Mouse (Mus musculus): ENCODE data around the gene Amz1. TPM values are rescaled to one million over a fixed set of nuclear protein-coding genes. Genes with fewer than 3 reads are reported as not detected.

The Amz1 gene
- total and polyA plus RNA-seq, 3 experiments: 7.5 to 12.4 (median 8.3) TPM

GRCm38 (mm10) chr5:140688434-140688833 is 35.5 kb upstream of the Amz1 start:
- Histone ChIP-seq H3K4me3 (replicated peaks in 1 of 3; ENCODE audit: low read depth in 2 of 3, low read length in 2 of 3, poor library complexity in 1 of 3) (no peak overlapping the region), H3K36me3 (replicated peaks in 1 of 2; ENCODE audit: control insufficient read depth in 1 of 2, insufficient read depth in 1 of 2, low read length in 1 of 2) (peaks cover 18 to 65% of the 10 kb centered on the region in 2 experiments), H3K27me3 (replicated peaks) (no peaks in the 10 kb centered on the region), H3K4me2 (ENCODE audit: insufficient read depth, low read depth, poor library complexity, severe bottlenecking) (no peak overlapping the region), H3K9ac (ENCODE audit: insufficient read depth, low read depth) (no peak overlapping the region), H3K9me3 (replicated peaks; ENCODE audit: low read length) (no peaks in the 10 kb centered on the region), H3K27ac (ENCODE audit: insufficient read depth, low read depth) (no peak overlapping the region), H3K79me2 (replicated peaks; ENCODE audit: control insufficient read depth, extremely low read depth, insufficient read depth, poor library complexity, severe bottlenecking) (no peaks in the 10 kb centered on the region), H3K4me1 (ENCODE audit: control insufficient read depth in 1 of 2, insufficient read depth in 2 of 2) (peaks cover 0 to 4% of the 10 kb centered on the region in 2 experiments; a peak in 2 of 4 replicates)
- in situ Hi-C loops (cut with MboI; ENCODE audit: low pct_ligation_motif_present, low pct_unique_long_range_greater_than_20kb, low sequenced_read_pairs): no loop called here
- no peak for TF ChIP-seq CHD2 (IDR thresholded peaks at IDR 0.05; ENCODE audit: low read length)
- TF ChIP-seq USF1 (IDR thresholded peaks at IDR 0.05; ENCODE audit: low read depth, low read length): no peak
- no peak for TF ChIP-seq KAT2A (IDR thresholded peaks at IDR 0.05; ENCODE audit: insufficient replicate concordance, low read length)
- no peak for TF ChIP-seq MAFK (IDR thresholded peaks at IDR 0.05; ENCODE audit: insufficient replicate concordance, low read length)
- no peak for TF ChIP-seq TCF12 (IDR thresholded peaks at IDR 0.05; ENCODE audit: low read depth, low read length)
- no peak for TF ChIP-seq JUN (IDR thresholded peaks at IDR 0.05; ENCODE audit: insufficient read depth, low read depth, low read length)
- no peak for TF ChIP-seq ZC3H11A (IDR thresholded peaks at IDR 0.05; ENCODE audit: low read depth, low read length)
- dilution Hi-C loops (cut with MboI; ENCODE audit: extremely low pct_ligation_motif_present, extremely low pct_unique_long_range_greater_than_20kb, low sequenced_read_pairs): no loop called here
- DNase-seq (ENCODE audit: extremely low read depth): no peak

- dilution Hi-C loops (cut with MboI; ENCODE audit: extremely low pct_ligation_motif_present, extremely low pct_unique_long_range_greater_than_20kb, low sequenced_read_pairs) (no loop called here), in situ Hi-C loops (cut with MboI; ENCODE audit: low pct_ligation_motif_present, low pct_unique_long_range_greater_than_20kb, low sequenced_read_pairs) (no loop called here)
- no peaks in the 10 kb centered on the region for H3K9me3 ChIP-seq (replicated peaks; ENCODE audit: low read length)
- TF ChIP-seq E2F4 (IDR thresholded peaks at IDR 0.05; ENCODE audit: insufficient replicate concordance, low read depth, low read length) (no peak), JUN (IDR thresholded peaks at IDR 0.05; ENCODE audit: insufficient read depth, low read depth, low read length) (no peak), SIN3A (IDR thresholded peaks at IDR 0.05; ENCODE audit: low read length) (no peak), KAT2A (IDR thresholded peaks at IDR 0.05; ENCODE audit: insufficient replicate concordance, low read length) (no peak), EP300 (IDR thresholded peaks at IDR 0.05; ENCODE audit: low read length) (no peak), ZNF384 (IDR thresholded peaks at IDR 0.05; ENCODE audit: low read depth, low read length) (no peak), CTCF (conservative IDR thresholded peaks at IDR 0.05 in 1 of 2, IDR thresholded peaks at IDR 0.05 in 1 of 2; ENCODE audit: low read depth in 2 of 2, low read length in 2 of 2) (no peak), USF1 (IDR thresholded peaks at IDR 0.05; ENCODE audit: low read depth, low read length) (no peak)
- H3K4me3 ChIP-seq (replicated peaks in 1 of 3; ENCODE audit: low read depth in 2 of 3, low read length in 2 of 3, poor library complexity in 1 of 3): no peak overlapping the region
- H3K4me1 ChIP-seq (ENCODE audit: control insufficient read depth in 1 of 2, insufficient read depth in 2 of 2): peaks cover 4 to 13% of the 10 kb centered on the region in 2 experiments
- H3K4me2 ChIP-seq (ENCODE audit: insufficient read depth, low read depth, poor library complexity, severe bottlenecking): no peak overlapping the region
- H3K27me3 ChIP-seq (replicated peaks): no peaks in the 10 kb centered on the region
- peaks cover 16 to 54% of the 10 kb centered on the region in 2 experiments for H3K36me3 ChIP-seq (replicated peaks in 1 of 2; ENCODE audit: control insufficient read depth in 1 of 2, insufficient read depth in 1 of 2, low read length in 1 of 2)
- H3K9ac ChIP-seq (ENCODE audit: insufficient read depth, low read depth): no peak overlapping the region
- no peak for DNase-seq (ENCODE audit: extremely low read depth)
- no peak overlapping the region for H3K27ac ChIP-seq (ENCODE audit: insufficient read depth, low read depth)
- no peaks in the 10 kb centered on the region for H3K79me2 ChIP-seq (replicated peaks; ENCODE audit: control insufficient read depth, extremely low read depth, insufficient read depth, poor library complexity, severe bottlenecking)
Observed at GRCm38 (mm10) chr5:140695987-140696386, 27.9 kb upstream of the Amz1 start.

- H3K79me2 ChIP-seq (replicated peaks; ENCODE audit: control insufficient read depth, extremely low read depth, insufficient read depth, poor library complexity, severe bottlenecking): no peaks in the 10 kb centered on the region
- dilution Hi-C loops (cut with MboI; ENCODE audit: extremely low pct_ligation_motif_present, extremely low pct_unique_long_range_greater_than_20kb, low sequenced_read_pairs) (no loop called here), in situ Hi-C loops (cut with MboI; ENCODE audit: low pct_ligation_motif_present, low pct_unique_long_range_greater_than_20kb, low sequenced_read_pairs) (no loop called here)
- H3K4me2 ChIP-seq (ENCODE audit: insufficient read depth, low read depth, poor library complexity, severe bottlenecking): no peak overlapping the region
- no peaks in the 10 kb centered on the region for H3K9me3 ChIP-seq (replicated peaks; ENCODE audit: low read length)
- H3K27ac ChIP-seq (ENCODE audit: insufficient read depth, low read depth): no peak overlapping the region
- H3K36me3 ChIP-seq (replicated peaks in 1 of 2; ENCODE audit: control insufficient read depth in 1 of 2, insufficient read depth in 1 of 2, low read length in 1 of 2): peaks cover 10 to 33% of the 10 kb centered on the region in 2 experiments
- no peak overlapping the region for H3K9ac ChIP-seq (ENCODE audit: insufficient read depth, low read depth)
- peaks cover 7 to 35% of the 10 kb centered on the region in 2 experiments for H3K4me1 ChIP-seq (ENCODE audit: control insufficient read depth in 1 of 2, insufficient read depth in 2 of 2)
- no peaks in the 10 kb centered on the region for H3K27me3 ChIP-seq (replicated peaks)
- no peak for TF ChIP-seq GABPA (IDR thresholded peaks at IDR 0.05; ENCODE audit: insufficient replicate concordance, low read depth, low read length)
- TF ChIP-seq RAD21 (IDR thresholded peaks at IDR 0.05; ENCODE audit: low read depth, low read length): no peak
- no peak for TF ChIP-seq BHLHE40 (IDR thresholded peaks at IDR 0.05; ENCODE audit: low read depth, low read length)
- no peak for TF ChIP-seq MEF2A (IDR thresholded peaks at IDR 0.05; ENCODE audit: borderline replicate concordance, low read depth, low read length)
- TF ChIP-seq TBP (conservative IDR thresholded peaks at IDR 0.05; ENCODE audit: low read depth, low read length): no peak
- TF ChIP-seq EP300 (IDR thresholded peaks at IDR 0.05; ENCODE audit: low read length): no peak
- TF ChIP-seq SIN3A (IDR thresholded peaks at IDR 0.05; ENCODE audit: low read length): no peak
- TF ChIP-seq PAX5 (IDR thresholded peaks at IDR 0.05; ENCODE audit: low read length): no peak
- H3K4me3 ChIP-seq (replicated peaks in 1 of 3; ENCODE audit: low read depth in 2 of 3, low read length in 2 of 3, poor library complexity in 1 of 3): no peak overlapping the region
- no peak for DNase-seq (ENCODE audit: extremely low read depth)
Observed at GRCm38 (mm10) chr5:140699776-140700175, 24.2 kb upstream of the Amz1 start.
